Mouse (Mus musculus): Measurements from ENCODE around the gene Tepp. TPM values are rescaled to one million over a fixed set of nuclear protein-coding genes. Genes with fewer than 3 reads are reported as not detected.

Tepp gene
- not detected in 2 replicates for polyA plus RNA-seq (2016; fragmentation: Nextera tagmentation; extraction: Ambion mirVana)

GRCm38 (mm10) chr8:95310342-95310970, at the start of gene Tepp:
Gene Tepp, plus strand, starts transcription at chr8:95310566.
- peak; percentile 44; the same call in 1 of the 2 replicates for ATAC-seq (ENCODE audit: low FRiP score, low read depth)
- no peaks in the 10 kb centered on the region for H3K9me3 ChIP-seq
- WGBS: 18% methylated on average over 6 of the region's 6 CpGs
- no peak within 1 kb of the TSS for H3K27ac ChIP-seq (replicated peaks)
- H3K4me2 ChIP-seq (replicated peaks): no peak within 1 kb of the TSS
- no peaks in the 10 kb centered on the region for H3K36me3 ChIP-seq
- H3K4me1 ChIP-seq: peaks cover 17% of the 10 kb centered on the region
- no peaks in the 10 kb centered on the region for H3K27me3 ChIP-seq
- H3K9ac ChIP-seq (replicated peaks): no peak within 1 kb of the TSS
- no peak within 1 kb of the TSS for H3K4me3 ChIP-seq

GRCm38 (mm10) chr8:95262181-95262580, 48.2 kb upstream of the Tepp start:
- H3K27me3 ChIP-seq: no peaks in the 10 kb centered on the region
- H3K9ac ChIP-seq (replicated peaks): no peak overlapping the region
- H3K27ac ChIP-seq (replicated peaks): no peak overlapping the region
- ATAC-seq (ENCODE audit: low FRiP score, low read depth): no peak
- H3K4me1 ChIP-seq: no peaks in the 10 kb centered on the region
- no peaks in the 10 kb centered on the region for H3K9me3 ChIP-seq
- WGBS: 86% methylated on average over 2 of the region's 2 CpGs
- no peak overlapping the region for H3K4me3 ChIP-seq
- no peak overlapping the region for H3K4me2 ChIP-seq (replicated peaks)
- H3K36me3 ChIP-seq: no peaks in the 10 kb centered on the region

GRCm38 (mm10) chr8:95270501-95270900, 39.9 kb upstream of the Tepp start:
- Histone ChIP-seq H3K27ac (replicated peaks) (no peak overlapping the region), H3K9me3 (no peaks in the 10 kb centered on the region), H3K36me3 (no peaks in the 10 kb centered on the region), H3K9ac (replicated peaks) (no peak overlapping the region), H3K4me2 (replicated peaks) (no peak overlapping the region), H3K4me1 (no peaks in the 10 kb centered on the region), H3K27me3 (no peaks in the 10 kb centered on the region), H3K4me3 (no peak overlapping the region)
- 0 out of 2 replicates have a peak, but pooled peaks have one; percentile 34 for ATAC-seq (ENCODE audit: low FRiP score, low read depth)
- WGBS: 62% methylated on average over 12 of the region's 12 CpGs

GRCm38 (mm10) chr8:95271841-95272240, 38.5 kb upstream of the Tepp start:
- Histone ChIP-seq H3K27me3 (no peaks in the 10 kb centered on the region), H3K4me1 (no peaks in the 10 kb centered on the region), H3K9ac (replicated peaks) (no peak overlapping the region), H3K36me3 (no peaks in the 10 kb centered on the region), H3K27ac (replicated peaks) (no peak overlapping the region), H3K4me2 (replicated peaks) (no peak overlapping the region), H3K9me3 (no peaks in the 10 kb centered on the region), H3K4me3 (no peak overlapping the region)
- no peak for ATAC-seq (ENCODE audit: low FRiP score, low read depth)
- 35% methylated on average over 4 of the region's 4 CpGs for WGBS

GRCm38 (mm10) chr8:95272871-95273270, 37.5 kb upstream of the Tepp start:
- Histone ChIP-seq H3K27me3 (no peaks in the 10 kb centered on the region), H3K9me3 (no peaks in the 10 kb centered on the region), H3K4me2 (replicated peaks) (no peak overlapping the region), H3K4me3 (no peak overlapping the region), H3K36me3 (no peaks in the 10 kb centered on the region), H3K4me1 (no peaks in the 10 kb centered on the region), H3K9ac (replicated peaks) (no peak overlapping the region), H3K27ac (replicated peaks) (no peak overlapping the region)
- ATAC-seq (ENCODE audit: low FRiP score, low read depth): no peak
- 19% methylated on average over 2 of the region's 2 CpGs for WGBS

DNA sequence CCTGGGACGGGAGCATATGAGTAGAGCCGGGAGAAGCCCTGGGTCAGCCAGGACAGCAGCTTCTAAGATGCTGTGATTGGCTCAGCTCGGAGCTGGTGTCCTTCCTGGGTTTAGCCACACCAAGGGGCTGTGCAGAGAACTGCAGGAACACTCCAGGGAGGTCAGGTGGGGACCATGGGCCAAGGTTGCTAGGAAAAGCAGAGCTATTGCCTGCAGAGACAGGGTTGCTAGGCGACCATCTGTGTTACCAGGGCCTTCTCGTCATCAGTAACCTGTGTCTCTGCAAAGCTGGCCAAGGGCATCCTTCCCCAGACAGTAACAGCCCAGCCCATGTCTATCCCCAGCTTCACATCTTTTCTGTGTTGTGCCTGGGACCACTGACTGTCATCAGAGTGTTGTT, 28.9 kb upstream of the Tepp start:
- no peak overlapping the region for H3K4me3 ChIP-seq
- peak; percentile 47; the same call in 1 of the 2 replicates for ATAC-seq (ENCODE audit: low FRiP score, low read depth)
- H3K36me3 ChIP-seq: no peaks in the 10 kb centered on the region
- no peak overlapping the region for H3K4me2 ChIP-seq (replicated peaks)
- H3K27ac ChIP-seq (replicated peaks): no peak overlapping the region
- H3K9ac ChIP-seq (replicated peaks): no peak overlapping the region
- no peaks in the 10 kb centered on the region for H3K27me3 ChIP-seq
- H3K4me1 ChIP-seq: no peaks in the 10 kb centered on the region
- H3K9me3 ChIP-seq: no peaks in the 10 kb centered on the region
- 60% methylated on average over 5 of the region's 5 CpGs for WGBS

DNA sequence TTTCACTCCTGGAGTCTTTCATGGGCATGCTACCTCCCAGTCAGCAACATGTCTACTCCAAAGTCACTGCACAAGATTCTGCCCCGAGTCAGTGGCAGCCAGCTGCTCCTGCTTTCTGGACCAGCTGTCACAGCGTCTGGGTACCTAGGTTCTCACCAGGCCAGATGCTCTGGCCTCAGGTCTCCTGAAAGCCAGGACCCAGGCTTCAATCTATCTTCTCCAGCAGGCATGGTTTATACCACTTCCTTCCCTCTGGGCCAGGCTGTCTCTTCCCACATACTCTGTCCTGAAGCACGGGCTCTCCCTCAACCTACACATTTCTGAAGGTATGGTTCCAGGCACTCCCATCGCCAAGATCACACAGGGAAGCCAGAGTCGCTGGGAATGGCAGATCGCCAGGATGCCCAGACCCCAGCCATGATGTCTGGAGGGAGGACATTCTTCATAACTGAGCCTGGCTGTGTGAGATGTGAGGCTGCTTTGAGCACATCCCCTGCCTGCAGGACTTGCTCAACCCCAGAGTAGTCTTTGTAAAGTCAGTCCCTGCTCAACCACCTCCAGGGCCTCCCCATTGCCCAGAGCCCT, 21.2 kb upstream of the Tepp start:
- ATAC-seq (ENCODE audit: low FRiP score, low read depth): no peak
- Histone ChIP-seq H3K9me3 (no peaks in the 10 kb centered on the region), H3K4me3 (no peak overlapping the region), H3K9ac (replicated peaks) (no peak overlapping the region), H3K27ac (replicated peaks) (no peak overlapping the region), H3K27me3 (no peaks in the 10 kb centered on the region), H3K4me1 (no peaks in the 10 kb centered on the region), H3K36me3 (no peaks in the 10 kb centered on the region), H3K4me2 (replicated peaks) (no peak overlapping the region)
- 84% methylated on average over 6 of the region's 6 CpGs for WGBS

GRCm38 (mm10) chr8:95293172-95293571, 17.2 kb upstream of the Tepp start:
- H3K27me3 ChIP-seq: no peaks in the 10 kb centered on the region
- no peak overlapping the region for H3K9ac ChIP-seq (replicated peaks)
- H3K27ac ChIP-seq (replicated peaks): no peak overlapping the region
- no peaks in the 10 kb centered on the region for H3K9me3 ChIP-seq
- no peak for ATAC-seq (ENCODE audit: low FRiP score, low read depth)
- H3K4me1 ChIP-seq: no peaks in the 10 kb centered on the region
- WGBS: 95% methylated on average over 11 of the region's 11 CpGs
- no peaks in the 10 kb centered on the region for H3K36me3 ChIP-seq
- H3K4me2 ChIP-seq (replicated peaks): no peak overlapping the region
- no peak overlapping the region for H3K4me3 ChIP-seq

DNA sequence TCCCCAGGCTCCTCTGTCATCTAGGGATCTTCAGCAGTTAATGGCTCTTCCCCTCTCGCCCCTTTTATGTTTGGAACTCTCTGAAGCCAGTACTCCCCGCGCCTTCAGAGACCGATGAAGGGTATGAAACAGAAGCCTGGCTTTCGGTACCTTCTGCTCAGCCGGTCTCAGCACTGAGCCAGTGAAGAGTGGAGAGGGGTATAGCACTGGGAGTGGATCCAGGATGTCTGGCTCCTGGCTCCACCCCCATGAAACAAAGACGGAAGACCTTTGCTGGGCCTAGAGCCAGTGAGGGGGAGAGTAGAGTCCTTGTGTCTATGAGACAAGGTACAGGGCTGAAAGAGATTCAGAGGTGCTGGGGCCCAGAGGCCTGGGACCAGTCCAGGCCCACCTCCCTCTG, 16.5 kb upstream of the Tepp start:
- Histone ChIP-seq H3K4me2 (replicated peaks) (no peak overlapping the region), H3K36me3 (no peaks in the 10 kb centered on the region), H3K4me1 (no peaks in the 10 kb centered on the region), H3K27me3 (no peaks in the 10 kb centered on the region), H3K4me3 (no peak overlapping the region), H3K27ac (replicated peaks) (no peak overlapping the region), H3K9me3 (no peaks in the 10 kb centered on the region), H3K9ac (replicated peaks) (no peak overlapping the region)
- WGBS: 78% methylated on average over 7 of the region's 7 CpGs
- no peak for ATAC-seq (ENCODE audit: low FRiP score, low read depth)

- Histone ChIP-seq H3K9me3 (no peaks in the 10 kb centered on the region), H3K4me2 (replicated peaks) (no peak overlapping the region), H3K36me3 (no peaks in the 10 kb centered on the region), H3K9ac (replicated peaks) (no peak overlapping the region), H3K4me1 (no peaks in the 10 kb centered on the region), H3K4me3 (no peak overlapping the region), H3K27ac (replicated peaks) (no peak overlapping the region), H3K27me3 (no peaks in the 10 kb centered on the region)
- no peak for ATAC-seq (ENCODE audit: low FRiP score, low read depth)
- 22% methylated on average over 5 of the region's 5 CpGs for WGBS
Measured at GRCm38 (mm10) chr8:95302410-95302809, 8.0 kb upstream of the Tepp start.

DNA sequence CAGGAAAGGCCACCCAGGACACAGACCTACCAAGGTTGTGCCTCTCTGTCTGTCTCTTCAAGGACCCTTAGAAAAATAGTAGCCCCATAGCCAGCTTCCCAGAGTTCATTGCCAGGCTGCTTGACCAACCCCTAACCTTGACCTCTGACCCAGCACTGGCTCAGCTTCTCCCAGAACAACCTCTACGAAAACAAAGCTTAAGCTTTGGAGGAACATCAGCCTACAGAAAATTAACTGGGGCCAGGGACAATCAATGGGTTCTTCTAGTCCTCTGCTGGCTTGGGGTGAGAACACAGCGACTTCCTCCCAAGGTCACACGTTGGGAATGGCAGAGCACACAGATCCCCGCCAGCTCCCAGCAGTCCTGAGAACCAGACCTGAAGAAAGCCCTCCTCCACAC, 4.8 kb upstream of the Tepp start:
- no peak overlapping the region for H3K4me2 ChIP-seq (replicated peaks)
- no peak overlapping the region for H3K9ac ChIP-seq (replicated peaks)
- peaks cover 6% of the 10 kb centered on the region for H3K4me1 ChIP-seq
- H3K27me3 ChIP-seq: no peaks in the 10 kb centered on the region
- no peaks in the 10 kb centered on the region for H3K36me3 ChIP-seq
- 84% methylated on average over 4 of the region's 4 CpGs for WGBS
- ATAC-seq (ENCODE audit: low FRiP score, low read depth): no peak
- H3K4me3 ChIP-seq: no peak overlapping the region
- H3K9me3 ChIP-seq: no peaks in the 10 kb centered on the region
- H3K27ac ChIP-seq (replicated peaks): no peak overlapping the region

DNA sequence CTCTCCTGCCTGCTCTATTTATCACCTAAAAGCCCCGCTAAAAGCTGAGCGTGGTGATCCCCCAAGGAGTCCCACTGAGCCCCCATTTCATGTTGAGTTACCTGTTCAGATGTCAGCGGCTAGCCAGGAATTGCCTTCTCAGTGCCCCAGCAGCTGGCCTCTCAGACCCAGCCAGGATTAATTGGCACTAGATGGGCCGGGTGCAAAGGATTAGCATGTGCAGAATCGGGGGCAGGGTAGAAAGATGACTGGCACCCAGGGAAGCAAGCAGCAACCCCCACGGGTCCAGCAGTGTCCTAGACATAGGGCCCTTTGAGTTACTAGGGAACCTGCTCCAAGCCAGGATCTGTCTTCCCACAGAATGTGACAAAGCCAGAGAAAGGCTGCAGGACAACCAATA, 3.9 kb upstream of the Tepp start, which contains the start of gene Cngb1:
TSS of gene Cngb1 (minus strand) at position 155 of the 400 bp plus-strand sequence.
- Histone ChIP-seq H3K4me3 (no peak within 1 kb of the TSS), H3K9ac (replicated peaks) (no peak within 1 kb of the TSS), H3K4me1 (peaks cover 15% of the 10 kb centered on the region), H3K9me3 (no peaks in the 10 kb centered on the region), H3K4me2 (replicated peaks) (no peak within 1 kb of the TSS), H3K27me3 (no peaks in the 10 kb centered on the region), H3K36me3 (no peaks in the 10 kb centered on the region), H3K27ac (replicated peaks) (no peak within 1 kb of the TSS)
- no peak for ATAC-seq (ENCODE audit: low FRiP score, low read depth)
- WGBS: 37% methylated on average over 6 of the region's 6 CpGs

All from midbrain, embryonic 12.5 days (tissue).